Mouse (Mus musculus) liver, embryonic 14.5 days (tissue): ENCODE measurements around the gene Tchh.

Experiments used
- CTCF ChIP-seq: IDR thresholded peaks from 2 replicates; pipeline ENCODE4 v1.5.1; 2016; ENCODE audit warnings: antibody characterized with exemption, low read depth, control low read depth
- EP300 ChIP-seq: IDR thresholded peaks from 2 replicates; pipeline ENCODE4 v1.6.1; 2016; ENCODE audit warnings: antibody characterized with exemption, low read depth

GRCm38 (mm10) chr3:93393366-93393765 is 48.8 kb upstream of the Tchh start, which contains the start of gene Rptn:
- TF ChIP-seq CTCF (no peak), EP300 (no peak)
